Mouse (Mus musculus) embryonic facial prominence, embryonic 10.5 days (tissue): Measurements from ENCODE around the gene Spata5. TPM values are rescaled to one million over a fixed set of nuclear protein-coding genes. Genes with fewer than 3 reads are reported as not detected.
"Not testable (repeated sequence)": the region's sequence is repeated elsewhere in the genome, so short reads cannot be mapped to it uniquely, and the experiment has no call there.

Experiments
- DNase-seq: peaks from one replicate; pipeline ENCODE4 v3.0.0-alpha.2; 2017; ENCODE audit warnings: low spot score
- H3K27ac ChIP-seq: fragments of 300-500 bp; sonication (generic); replicated peaks from 2 replicates; pipeline ENCODE4 v1.5.1; 2016; ENCODE audit warnings: mild to moderate bottlenecking
- H3K27me3 ChIP-seq: fragments of 300-500 bp; sonication (generic); replicated peaks from 2 replicates; pipeline ENCODE4 v1.6.1; 2016; ENCODE audit warnings: low read depth, mild to moderate bottlenecking; ENCODE audit not compliant: poor library complexity, severe bottlenecking
- H3K36me3 ChIP-seq: fragments of 300-500 bp; sonication (generic); replicated peaks from 2 replicates; pipeline ENCODE4 v1.6.1; 2016; ENCODE audit warnings: mild to moderate bottlenecking, moderate library complexity
- H3K4me1 ChIP-seq: fragments of 300-500 bp; sonication (generic); 2 replicates; pipeline ENCODE4 v1.6.1; 2016
- H3K4me3 ChIP-seq: fragments of 300-500 bp; sonication (generic); 2 replicates; pipeline ENCODE4 v1.5.1; 2016; ENCODE audit warnings: mild to moderate bottlenecking, moderate library complexity
- H3K9me3 ChIP-seq: fragments of 300-500 bp; sonication (generic); 2 replicates; pipeline ENCODE4 v1.6.1; 2016; ENCODE audit warnings: mild to moderate bottlenecking
- WGBS: fragments of 180-500 bp; shearing (Covaris S2); methylation state at CpG from one replicate; pipeline ENCODE4 v1.1.7; 2016; 5-methylcytosine and 5-hydroxymethylcytosine counted together
- polyA plus RNA-seq: library from polyadenylated mRNA; unstranded; fragments of >200 nt; fragmentation: Nextera tagmentation; extraction: Ambion mirVana; gene quantifications from 2 replicates; pipeline ENCODE4 v1.2.1, GENCODE M21; 2016

Gene Spata5
- polyA plus RNA-seq, 1 experiment from 2014 or later, result 49.8 TPM

DNA sequence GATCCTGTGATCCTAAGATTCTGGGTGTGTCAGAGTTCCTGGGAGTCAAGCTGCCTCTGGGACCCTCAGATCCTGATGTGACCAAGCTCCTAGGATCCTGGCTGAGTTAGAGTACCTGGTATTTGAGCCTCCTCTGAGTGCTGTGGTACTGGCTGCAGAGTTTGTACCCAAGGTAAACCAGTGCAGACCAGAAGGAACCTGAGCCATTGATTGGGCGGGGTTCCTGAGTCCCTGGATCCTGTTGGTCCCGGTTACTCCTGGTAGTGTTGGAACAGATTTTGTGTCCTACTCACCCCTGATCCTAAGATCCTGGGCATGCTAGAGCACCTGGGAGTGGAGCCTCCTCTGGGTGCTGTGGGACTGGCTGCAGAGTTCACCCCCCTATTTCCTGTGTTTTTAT lies 121.0 kb downstream of the Spata5 start:
- not testable (repeated sequence) for H3K4me3 ChIP-seq, DNase-seq, H3K27ac ChIP-seq, H3K4me1 ChIP-seq, H3K9me3 ChIP-seq, H3K27me3 ChIP-seq
- H3K36me3 ChIP-seq, result peaks cover 21% of the 10 kb centered on the region
- 98% methylated on average over 2 of the region's 2 CpGs for WGBS

DNA sequence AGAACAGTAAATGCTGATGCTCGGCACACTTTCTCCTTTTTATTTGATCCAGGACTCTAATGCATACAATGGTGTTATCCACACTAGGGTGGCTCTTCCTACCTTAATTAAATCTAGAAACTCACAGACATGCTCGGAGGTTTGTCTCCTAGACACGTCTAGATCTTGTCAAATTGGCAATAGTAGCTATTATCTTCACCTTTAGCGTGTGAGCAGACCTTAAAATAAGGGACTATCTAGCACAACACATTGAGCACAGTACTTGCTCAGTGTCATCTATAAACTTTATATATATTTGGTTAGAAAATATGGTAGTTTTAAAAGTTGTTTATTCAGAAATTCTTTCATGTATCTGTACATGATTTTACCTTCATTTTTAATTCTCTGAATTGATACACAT lies 126.7 kb downstream of the Spata5 start:
- H3K27ac ChIP-seq, result no peak overlapping the region
- no peaks in the 10 kb centered on the region for H3K4me1 ChIP-seq
- H3K9me3 ChIP-seq, result no peaks in the 10 kb centered on the region
- no peaks in the 10 kb centered on the region for H3K36me3 ChIP-seq
- 87% methylated on average over 4 of the region's 4 CpGs for WGBS
- DNase-seq, result no peak
- H3K4me3 ChIP-seq, result no peak overlapping the region
- H3K27me3 ChIP-seq, result no peaks in the 10 kb centered on the region

DNA sequence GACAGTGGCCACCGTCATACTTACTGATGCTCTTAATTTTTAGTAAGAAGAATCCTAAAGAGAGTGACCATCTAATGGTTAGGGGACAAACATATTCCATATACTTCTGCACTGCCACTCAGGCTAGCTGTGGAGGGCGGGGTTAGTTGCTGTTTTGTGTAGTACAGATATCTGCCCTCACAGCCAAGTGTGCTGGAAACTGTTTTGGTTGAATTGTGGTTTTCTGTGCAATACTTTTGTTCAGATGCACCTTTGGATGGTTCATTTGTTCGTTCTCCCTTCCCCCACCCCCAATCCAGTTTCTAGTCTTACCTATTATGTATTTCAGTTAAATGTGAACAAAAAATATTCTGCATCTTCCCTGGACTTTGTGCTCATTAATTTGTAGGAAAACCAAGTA lies 130.5 kb downstream of the Spata5 start:
- no peaks in the 10 kb centered on the region for H3K27me3 ChIP-seq
- no peak for DNase-seq
- H3K4me3 ChIP-seq, result no peak overlapping the region
- H3K9me3 ChIP-seq, result no peaks in the 10 kb centered on the region
- H3K27ac ChIP-seq, result no peak overlapping the region
- H3K36me3 ChIP-seq, result no peaks in the 10 kb centered on the region
- no peaks in the 10 kb centered on the region for H3K4me1 ChIP-seq
- 86% methylated on average over 3 of the region's 3 CpGs for WGBS

DNA sequence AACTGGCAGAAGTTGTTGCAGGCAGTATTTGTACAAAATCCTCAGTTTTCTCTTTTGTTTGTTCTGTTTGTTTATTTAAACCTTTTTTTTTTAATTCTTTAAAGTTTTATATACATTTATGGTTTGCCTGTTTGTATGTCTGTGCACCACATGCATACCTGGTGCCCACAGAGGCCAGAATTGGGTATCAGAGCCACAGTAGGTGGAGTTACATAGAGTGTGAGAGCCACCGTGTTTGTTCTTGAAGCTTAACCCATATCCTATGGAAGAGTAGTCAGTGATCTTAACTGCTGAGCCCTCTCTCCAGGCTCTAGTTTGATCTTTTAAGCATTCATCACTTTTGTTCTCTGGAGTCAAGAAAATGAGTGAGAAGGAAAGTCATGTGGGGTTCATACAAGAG lies 130.9 kb downstream of the Spata5 start:
- no peak for DNase-seq
- WGBS, result 68% methylated on average over 1 of the region's 1 CpGs

DNA sequence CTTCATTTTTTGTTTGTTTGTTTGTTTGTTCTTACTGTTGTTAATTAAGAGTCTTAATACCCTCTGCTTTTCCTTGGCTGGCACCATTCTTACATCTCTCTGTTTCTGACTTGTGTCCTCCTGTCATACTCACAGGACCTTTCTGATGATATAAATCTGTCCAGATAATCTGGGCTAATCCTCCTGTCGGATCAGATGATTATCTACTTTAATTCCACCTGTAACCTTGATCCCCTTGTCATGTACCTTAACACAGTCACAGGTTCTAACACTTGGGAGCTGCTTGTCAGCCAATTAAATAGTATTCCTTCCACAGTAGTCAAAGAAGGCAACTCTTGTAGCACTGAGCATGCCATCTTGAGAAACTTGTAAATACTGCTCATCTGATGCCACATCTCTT lies 131.8 kb downstream of the Spata5 start:
- WGBS, result 81% methylated on average over 1 of the region's 1 CpGs
- Histone ChIP-seq H3K9me3 (no peaks in the 10 kb centered on the region), H3K27ac (no peak overlapping the region), H3K36me3 (no peaks in the 10 kb centered on the region), H3K4me1 (peaks cover 8% of the 10 kb centered on the region), H3K27me3 (no peaks in the 10 kb centered on the region), H3K4me3 (no peak overlapping the region)
- DNase-seq, result no peak

More for the DNA sequence above, 130.9 kb downstream of the Spata5 start:
- H3K9me3 ChIP-seq, result no peaks in the 10 kb centered on the region
- no peak overlapping the region for H3K4me3 ChIP-seq
- no peaks in the 10 kb centered on the region for H3K36me3 ChIP-seq
- no peaks in the 10 kb centered on the region for H3K4me1 ChIP-seq
- H3K27ac ChIP-seq, result no peak overlapping the region
- no peaks in the 10 kb centered on the region for H3K27me3 ChIP-seq

DNA sequence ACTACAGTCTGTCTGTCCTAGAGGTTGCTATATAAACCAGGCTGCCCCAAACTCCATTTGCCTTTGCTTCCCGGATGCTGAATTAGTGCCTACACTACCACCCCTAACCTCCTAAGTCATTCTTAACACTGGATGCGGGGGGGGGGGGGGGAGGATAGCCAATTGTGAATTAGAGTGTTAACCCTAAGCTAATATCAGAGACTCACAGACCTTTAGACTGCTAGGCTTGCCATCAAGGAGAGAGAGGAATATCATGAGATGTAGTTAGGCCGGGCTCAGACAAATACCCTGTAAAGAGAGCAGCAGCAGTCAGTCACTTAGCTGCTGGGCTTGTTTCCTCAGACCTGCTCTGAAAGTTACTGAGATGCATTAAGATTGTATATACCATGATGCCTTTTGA lies 132.5 kb downstream of the Spata5 start:
- no peak overlapping the region for H3K27ac ChIP-seq
- H3K36me3 ChIP-seq, result no peaks in the 10 kb centered on the region
- H3K27me3 ChIP-seq, result no peaks in the 10 kb centered on the region
- DNase-seq, result no peak
- no peak overlapping the region for H3K4me3 ChIP-seq
- peaks cover 15% of the 10 kb centered on the region for H3K4me1 ChIP-seq
- H3K9me3 ChIP-seq, result no peaks in the 10 kb centered on the region
- WGBS, result 76% methylated on average over 3 of the region's 3 CpGs

DNA sequence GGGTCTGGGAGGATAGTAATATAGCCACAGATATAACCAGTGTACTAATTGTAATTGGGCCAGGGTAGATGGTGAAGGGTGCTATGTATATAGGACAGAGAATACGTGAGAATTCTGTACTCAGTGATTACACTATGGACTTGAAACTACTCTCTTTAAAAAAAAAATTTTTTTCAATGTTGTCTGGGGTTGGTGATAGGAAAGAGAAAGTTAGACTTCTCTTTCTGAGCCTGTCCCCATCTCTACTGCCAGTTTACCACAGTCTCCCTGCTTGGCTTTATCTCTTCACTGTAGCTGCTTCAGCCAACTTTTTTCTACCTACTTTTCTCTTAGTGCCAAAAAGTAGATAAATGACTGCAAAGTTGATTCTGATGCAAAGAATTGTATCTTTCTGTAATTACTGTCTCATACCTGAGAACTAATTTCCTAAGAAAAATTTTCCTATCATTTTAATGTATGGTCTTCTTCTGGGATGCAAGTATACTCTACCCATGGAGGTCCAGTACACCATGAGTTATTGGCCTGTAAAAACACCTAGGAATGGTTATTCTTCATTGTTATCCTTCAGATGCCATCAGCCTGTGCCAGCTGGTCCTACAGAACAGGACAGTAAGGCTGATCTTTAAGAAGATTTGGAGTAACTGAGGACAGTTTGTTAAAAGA lies 133.8 kb downstream of the Spata5 start:
- no peak overlapping the region for H3K27ac ChIP-seq
- 93% methylated on average over 1 of the region's 1 CpGs for WGBS
- H3K9me3 ChIP-seq, result no peaks in the 10 kb centered on the region
- no peak for DNase-seq
- no peak overlapping the region for H3K4me3 ChIP-seq
- H3K4me1 ChIP-seq, result peaks cover 18% of the 10 kb centered on the region
- H3K27me3 ChIP-seq, result no peaks in the 10 kb centered on the region
- H3K36me3 ChIP-seq, result no peaks in the 10 kb centered on the region

DNA sequence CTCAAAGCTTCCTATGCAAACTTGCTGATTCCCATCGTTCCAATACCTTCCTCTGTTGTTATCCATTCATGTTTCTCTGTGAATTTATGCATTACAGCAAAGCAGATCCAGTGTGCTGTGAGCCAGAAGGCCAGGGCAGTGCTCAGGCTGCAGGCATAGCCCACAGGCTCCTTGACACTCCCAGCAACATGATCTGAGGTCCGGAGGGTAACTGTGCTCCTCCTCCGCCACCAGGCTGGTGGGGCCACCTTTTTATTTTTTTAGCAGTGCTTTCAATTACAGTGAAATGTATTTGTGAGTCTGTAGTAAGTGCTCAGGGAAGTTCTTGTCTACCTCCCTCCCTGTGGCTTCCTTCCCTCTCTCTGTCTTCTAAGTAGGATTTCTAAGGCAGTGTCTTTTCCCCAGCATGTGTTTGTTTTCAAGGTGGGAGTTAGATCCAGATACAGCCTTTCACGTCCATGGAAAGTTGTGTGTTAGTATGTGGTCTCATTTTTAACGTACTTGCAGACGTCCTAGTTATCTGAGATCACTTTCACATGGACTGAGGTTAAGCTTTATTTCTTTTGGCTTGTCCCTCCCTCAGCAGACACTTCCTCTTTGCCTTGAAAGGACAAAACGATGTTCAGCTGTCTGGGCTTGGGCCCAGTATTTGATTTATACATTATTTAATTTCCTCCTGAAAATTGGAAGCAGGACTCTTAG lies 136.9 kb downstream of the Spata5 start:
- 42% methylated on average over 7 of the region's 7 CpGs for WGBS
- no peaks in the 10 kb centered on the region for H3K9me3 ChIP-seq
- H3K36me3 ChIP-seq, result no peaks in the 10 kb centered on the region
- H3K27me3 ChIP-seq, result no peaks in the 10 kb centered on the region
- no peak overlapping the region for H3K4me3 ChIP-seq
- peaks cover 18% of the 10 kb centered on the region for H3K4me1 ChIP-seq
- H3K27ac ChIP-seq, result peak overlapping the region; percentile 15; the same call in 1 of the 2 replicates
- peak; percentile 25 for DNase-seq

DNA sequence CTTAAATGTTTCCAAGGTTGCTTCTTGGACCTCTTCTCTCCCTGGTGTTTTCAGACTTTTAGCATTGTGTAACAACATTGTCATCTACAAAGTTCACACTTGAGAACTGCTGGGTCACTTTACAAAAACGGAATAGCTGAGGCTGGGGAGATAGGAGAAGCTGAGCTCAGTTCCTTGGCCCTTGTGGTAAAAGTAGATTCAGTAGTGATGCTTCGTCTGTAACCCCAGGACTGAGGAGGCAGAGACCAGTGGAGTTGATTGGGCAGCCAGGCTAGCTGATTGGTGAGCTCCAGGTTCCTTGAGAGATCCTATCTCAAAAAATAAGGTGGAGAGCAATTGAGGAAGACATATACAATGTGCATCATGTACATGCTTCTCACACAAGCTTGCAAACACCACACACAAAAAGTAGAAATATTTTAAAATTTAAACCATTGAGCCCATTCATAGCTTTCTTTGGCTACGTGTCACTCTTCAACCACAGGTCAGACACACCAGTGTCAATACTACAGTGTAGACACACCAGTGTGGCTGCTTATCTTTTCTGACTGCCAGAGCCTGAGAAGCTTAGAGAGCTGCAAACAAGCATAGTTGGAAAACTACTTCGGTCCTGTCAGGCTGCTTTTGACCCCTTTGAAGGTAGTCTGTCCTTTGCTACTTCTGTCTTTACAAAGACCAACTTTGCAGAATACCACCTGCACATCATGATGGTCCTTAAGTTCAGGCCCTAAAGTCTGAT lies 138.2 kb downstream of the Spata5 start:
- Histone ChIP-seq H3K4me1 (peaks cover 18% of the 10 kb centered on the region), H3K36me3 (no peaks in the 10 kb centered on the region), H3K9me3 (no peaks in the 10 kb centered on the region), H3K27me3 (no peaks in the 10 kb centered on the region), H3K27ac (peak overlapping the region; percentile 16; the same call in 1 of the 2 replicates), H3K4me3 (no peak overlapping the region)
- no peak for DNase-seq
- 91% methylated on average over 4 of the region's 4 CpGs for WGBS

DNA sequence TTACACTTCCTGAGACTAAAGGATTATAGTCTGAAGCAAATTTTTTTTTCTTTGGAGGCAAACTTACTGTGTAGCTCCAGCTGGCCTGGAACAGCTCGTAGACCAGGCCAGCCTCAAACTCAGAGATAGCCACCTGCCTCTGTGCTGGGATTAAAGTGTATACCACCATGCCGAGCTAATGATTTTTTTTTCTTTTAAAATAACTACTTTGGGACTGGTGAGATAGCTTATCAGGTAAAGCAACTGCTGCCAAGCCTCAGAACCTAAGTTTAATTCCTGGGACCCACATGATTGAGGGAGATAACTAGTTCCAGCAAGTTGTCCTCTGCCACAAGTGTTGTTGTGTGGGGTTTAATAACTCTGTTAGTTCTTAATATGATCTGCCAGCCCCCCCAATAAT lies 139.6 kb downstream of the Spata5 start:
- DNase-seq, result no peak
- Histone ChIP-seq H3K4me3 (no peak overlapping the region), H3K9me3 (no peaks in the 10 kb centered on the region), H3K27ac (no peak overlapping the region), H3K27me3 (no peaks in the 10 kb centered on the region), H3K36me3 (no peaks in the 10 kb centered on the region), H3K4me1 (peaks cover 18% of the 10 kb centered on the region)
- 89% methylated on average over 2 of the region's 2 CpGs for WGBS

DNA sequence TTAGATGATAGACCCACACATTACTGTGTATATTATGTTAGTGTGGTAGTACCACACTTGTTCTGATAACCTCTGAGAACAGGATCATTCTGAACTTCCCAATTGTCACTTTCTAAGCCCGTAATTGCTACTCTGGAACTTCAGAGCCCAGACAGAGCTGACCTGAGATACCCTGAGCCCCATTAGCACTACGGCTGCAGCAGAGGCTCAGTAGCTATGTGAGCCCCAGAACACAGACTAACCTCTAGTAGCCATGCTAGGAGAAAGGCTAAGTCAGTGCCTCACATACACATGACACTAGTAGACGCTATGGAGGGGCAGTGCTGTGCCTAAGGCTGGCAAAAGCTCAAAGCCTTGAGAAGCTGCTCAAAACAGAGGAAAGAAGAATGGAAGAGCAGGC lies 141.8 kb downstream of the Spata5 start:
- no peak for DNase-seq
- no peak overlapping the region for H3K4me3 ChIP-seq
- H3K27ac ChIP-seq, result no peak overlapping the region
- 84% methylated on average over 3 of the region's 3 CpGs for WGBS
- no peaks in the 10 kb centered on the region for H3K27me3 ChIP-seq
- H3K9me3 ChIP-seq, result no peaks in the 10 kb centered on the region
- H3K4me1 ChIP-seq, result peaks cover 10% of the 10 kb centered on the region
- no peaks in the 10 kb centered on the region for H3K36me3 ChIP-seq

DNA sequence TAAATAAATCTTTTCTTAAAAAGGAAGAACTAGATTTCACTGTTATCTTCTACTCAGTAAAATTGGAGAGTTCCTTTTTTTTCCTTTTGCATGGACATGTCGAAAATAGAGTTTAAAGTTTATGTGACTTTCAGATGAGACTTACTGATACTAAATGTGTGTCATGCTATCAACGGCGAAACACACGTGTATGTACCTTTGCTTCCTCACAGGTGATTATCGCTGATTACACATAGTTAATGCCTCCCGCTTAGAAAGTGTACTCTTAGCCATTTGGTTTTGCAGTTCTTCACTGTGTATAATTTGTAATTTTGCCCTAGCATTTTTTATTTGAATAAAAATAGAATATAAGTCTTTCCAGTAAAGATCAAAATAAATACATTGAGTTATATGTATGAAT lies 146.4 kb downstream of the Spata5 start:
- WGBS, result 94% methylated on average over 6 of the region's 6 CpGs
- Histone ChIP-seq H3K27ac (no peak overlapping the region), H3K4me1 (peaks cover 28% of the 10 kb centered on the region), H3K4me3 (no peak overlapping the region), H3K27me3 (no peaks in the 10 kb centered on the region), H3K9me3 (no peaks in the 10 kb centered on the region), H3K36me3 (0 out of 2 replicates have a peak, but pooled peaks cover 4% of the 10 kb centered on the region)
- no peak for DNase-seq

DNA sequence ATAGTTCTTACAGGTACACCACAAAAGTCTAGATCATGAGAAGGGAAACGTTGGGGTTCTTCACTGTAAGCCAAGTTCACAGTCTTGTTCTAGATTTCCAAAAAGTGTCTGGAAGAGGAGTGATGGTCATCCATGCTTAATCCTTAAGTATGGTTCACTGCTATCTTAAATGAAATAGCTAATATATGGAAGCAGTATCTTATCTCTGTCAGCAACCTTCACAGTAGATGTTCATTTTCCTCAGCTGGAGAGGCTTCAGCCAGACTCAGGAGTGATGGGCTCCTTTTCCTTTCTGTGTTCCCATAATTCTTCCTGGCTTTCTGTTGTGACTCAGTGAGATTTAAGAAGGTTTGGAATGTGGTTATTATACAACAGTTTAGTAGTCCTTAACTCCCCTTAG lies 147.8 kb downstream of the Spata5 start:
- H3K9me3 ChIP-seq, result no peaks in the 10 kb centered on the region
- H3K27ac ChIP-seq, result no peak overlapping the region
- no peak for DNase-seq
- 94% methylated on average over 1 of the region's 1 CpGs for WGBS
- 0 out of 2 replicates have a peak, but pooled peaks cover 4% of the 10 kb centered on the region for H3K36me3 ChIP-seq
- no peak overlapping the region for H3K4me3 ChIP-seq
- H3K4me1 ChIP-seq, result peaks cover 35% of the 10 kb centered on the region
- H3K27me3 ChIP-seq, result no peaks in the 10 kb centered on the region
